Mouse (Mus musculus) layer of hippocampus, adult 2 months (tissue): ENCODE data around the gene Slc6a2. TPM values are rescaled to one million over a fixed set of nuclear protein-coding genes. Genes with fewer than 3 reads are reported as not detected.
A peak's percentile ranks its signal among the peaks of the same experiment; 100 is the strongest.

Source experiments
- DNase-seq, 2 experiments: peaks; one replicate each; pipeline ENCODE4 v3.0.0; 2022; ENCODE audit warnings: low spot score in 2 of 2
- H3K27ac ChIP-seq: fragments of 200-600 bp; 2 replicates; pipeline ENCODE4 v1.8.1; 2022
- H3K4me3 ChIP-seq: fragments of 200-600 bp; 2 replicates; pipeline ENCODE4 v1.8.1; 2022; ENCODE audit warnings: mild to moderate bottlenecking
- CTCF ChIP-seq: fragments of 200-600 bp; conservative IDR thresholded peaks from 2 replicates; pipeline ENCODE4 v1.8.1; 2022; ENCODE audit warnings: antibody characterized with exemption, mild to moderate bottlenecking, moderate library complexity
- long read RNA-seq, 2 experiments: library from polyadenylated mRNA; stranded (forward); transcript quantifications; one replicate each; pipeline ENCODE4 v2.0.0; 2021; ENCODE audit warnings: borderline mapping rate in 2 of 2
- total RNA-seq, 2 experiments: library from RNA; stranded (reverse); gene quantifications; 2 replicates each; pipeline ENCODE4 v1.2.3; 2021

Slc6a2 gene
- total RNA-seq: under 1 TPM; 0.10 to 0.18 TPM
- long read RNA-seq, experiment 1, full-length matches to known transcripts: 1 of 1 reads
- long read RNA-seq, experiment 1, partial matches to known transcripts: 0 of 1 reads
- long read RNA-seq, experiment 1, other reads (novel, unspliced or antisense): 0 of 1 reads
- long read RNA-seq, experiment 2: 0 reads

GRCm38 (mm10) chr8:92959779-92960178, at the start of gene Slc6a2:
Gene Slc6a2, plus strand, starts transcription at chr8:92960079.
- H3K4me3 ChIP-seq: peak within 1 kb of the TSS; percentile 35
- no peak within 1 kb of the TSS for H3K27ac ChIP-seq
- no peak for DNase-seq
- TF ChIP-seq CTCF: no peak

GRCm38 (mm10) chr8:92911477-92911876, 48.4 kb upstream of the Slc6a2 start:
- H3K27ac ChIP-seq: no peak overlapping the region
- DNase-seq: no peak
- H3K4me3 ChIP-seq: no peak overlapping the region
- TF ChIP-seq CTCF: no peak

GRCm38 (mm10) chr8:92913396-92913795, 46.5 kb upstream of the Slc6a2 start:
- DNase-seq: no peak
- TF ChIP-seq CTCF: no peak

GRCm38 (mm10) chr8:92916082-92916481, 43.8 kb upstream of the Slc6a2 start:
- DNase-seq: no peak
- H3K4me3 ChIP-seq: no peak overlapping the region
- TF ChIP-seq CTCF: no peak
- no peak overlapping the region for H3K27ac ChIP-seq

More at GRCm38 (mm10) chr8:92913396-92913795, 46.5 kb upstream of the Slc6a2 start:
- no peak overlapping the region for H3K27ac ChIP-seq
- no peak overlapping the region for H3K4me3 ChIP-seq

GRCm38 (mm10) chr8:92921768-92922167, 38.1 kb upstream of the Slc6a2 start:
- no peak overlapping the region for H3K27ac ChIP-seq
- no peak overlapping the region for H3K4me3 ChIP-seq
- no peak for DNase-seq
- TF ChIP-seq CTCF: no peak

GRCm38 (mm10) chr8:92928986-92929385, 30.9 kb upstream of the Slc6a2 start:
- Histone ChIP-seq H3K4me3 (no peak overlapping the region), H3K27ac (no peak overlapping the region)
- DNase-seq: no peak
- TF ChIP-seq CTCF: no peak

- Histone ChIP-seq H3K4me3 (no peak overlapping the region), H3K27ac (no peak overlapping the region)
- no peak for TF ChIP-seq CTCF
- no peak for DNase-seq
Measured at GRCm38 (mm10) chr8:92938056-92938455, 21.8 kb upstream of the Slc6a2 start.

GRCm38 (mm10) chr8:92949071-92949470, 10.8 kb upstream of the Slc6a2 start:
- Histone ChIP-seq H3K27ac (no peak overlapping the region), H3K4me3 (no peak overlapping the region)
- TF ChIP-seq CTCF: no peak
- no peak for DNase-seq

- no peak overlapping the region for H3K4me3 ChIP-seq
- H3K27ac ChIP-seq: no peak overlapping the region
- no peak for TF ChIP-seq CTCF
- no peak for DNase-seq
Measured at GRCm38 (mm10) chr8:92950639-92951371, 9.1 kb upstream of the Slc6a2 start.

- Histone ChIP-seq H3K27ac (no peak overlapping the region), H3K4me3 (no peak overlapping the region)
- no peak for TF ChIP-seq CTCF
- no peak for DNase-seq
Measured at GRCm38 (mm10) chr8:92954044-92954443, 5.8 kb upstream of the Slc6a2 start.

GRCm38 (mm10) chr8:92960451-92960911, 602 bp downstream of the Slc6a2 start:
- TF ChIP-seq CTCF: peak; percentile 19; the same call in 1 of the 2 replicates
- Histone ChIP-seq H3K4me3 (peak overlapping the region; percentile 35), H3K27ac (no peak overlapping the region)
- DNase-seq: no peak

GRCm38 (mm10) chr8:92961088-92961487, 1.2 kb downstream of the Slc6a2 start:
- no peak overlapping the region for H3K4me3 ChIP-seq
- TF ChIP-seq CTCF: no peak
- no peak overlapping the region for H3K27ac ChIP-seq
- DNase-seq: no peak

GRCm38 (mm10) chr8:92964556-92964955, 4.7 kb downstream of the Slc6a2 start:
- no peak for TF ChIP-seq CTCF
- no peak overlapping the region for H3K4me3 ChIP-seq
- no peak for DNase-seq
- H3K27ac ChIP-seq: no peak overlapping the region

- peak; percentile 35; the same call in 1 of the 2 replicates for TF ChIP-seq CTCF
- no peak overlapping the region for H3K4me3 ChIP-seq
- peak in 1 of 2 experiments; percentile 20 for DNase-seq
- H3K27ac ChIP-seq: no peak overlapping the region
Measured at GRCm38 (mm10) chr8:92972949-92973348, 13.1 kb downstream of the Slc6a2 start.
